ENCODE assay signal across 8 mouse cellular contexts in the genomic region with DNA sequence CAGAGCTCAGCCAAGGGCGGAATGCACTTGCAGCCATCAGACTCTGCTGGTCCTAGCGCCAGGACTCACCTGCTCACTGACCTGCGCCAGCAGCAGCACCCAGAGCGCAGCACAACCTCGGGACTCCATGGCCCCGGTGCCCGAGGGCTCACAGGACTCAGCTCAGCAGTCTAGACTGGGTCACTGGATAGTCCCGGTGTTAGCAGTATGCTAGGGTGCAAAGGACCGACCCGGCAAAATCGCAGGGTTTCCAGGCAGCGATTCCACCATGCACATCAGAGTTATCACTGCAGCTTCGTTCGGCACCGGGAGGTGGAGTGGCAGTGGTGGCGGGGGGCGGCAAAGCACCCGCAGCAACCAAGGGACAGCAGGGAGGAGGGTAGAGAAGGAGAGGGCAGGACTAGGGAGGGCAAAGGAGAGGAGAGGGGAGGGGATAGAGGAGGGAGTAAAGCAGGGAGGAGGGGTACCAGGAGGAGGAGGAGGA. TPM values are rescaled to one million over a fixed set of nuclear protein-coding genes. Genes with fewer than 3 reads are reported as not detected.
DNase-seq lines count a peak whose midpoint lies in the region; ATAC-seq and TF ChIP-seq lines count a peak whose summit lies in the region.

A gene (minus strand): TSS at position 391 of the 484 bp plus-strand sequence.

- no peak for DNase-seq in heart, postnatal 0 days (ENCODE audit: low spot score)
- no peak for DNase-seq in heart, adult 2 months
- DNase-seq in cerebellum, postnatal 36 days: peak; percentile 27 to 30
- no peak for DNase-seq in adipocyte (ENCODE audit: low spot score)
- no peak for DNase-seq in adrenal gland, postnatal 36 days
- no peak for DNase-seq in testis, postnatal 14 days (ENCODE audit: low spot score)

- TF ChIP-seq EP300 in heart, postnatal 0 days (IDR thresholded peaks at IDR 0.05; ENCODE audit: low read depth): no peak
- no peak for TF ChIP-seq EP300 in heart, adult 2 months (IDR thresholded peaks at IDR 0.05; ENCODE audit: insufficient read depth, low read depth, low read length)

- no peak within 1 kb of the TSS for H3K9ac ChIP-seq in heart, postnatal 0 days (replicated peaks; ENCODE audit: low read depth, low read length)
- no peak within 1 kb of the TSS for H3K9ac ChIP-seq in heart, adult 2 months (ENCODE audit: low read depth, low read length)
- H3K9ac ChIP-seq in intestine, embryonic 15.5 days: peak within 1 kb of the TSS; percentile 17; the same call in 1 of the 2 replicates
- peak within 1 kb of the TSS; percentile 62 for H3K9ac ChIP-seq in midbrain, embryonic 13.5 days (replicated peaks)

- no peaks in the 10 kb centered on the region for H3K9me3 ChIP-seq in heart, postnatal 0 days (replicated peaks; ENCODE audit: control insufficient read depth, low read length)
- no peaks in the 10 kb centered on the region for H3K9me3 ChIP-seq in intestine, embryonic 15.5 days
- no peaks in the 10 kb centered on the region for H3K9me3 ChIP-seq in midbrain, embryonic 13.5 days

- 0 out of 2 replicates have a peak, but pooled peaks cover 4% of the 10 kb centered on the region for H3K4me1 ChIP-seq in heart, postnatal 0 days (ENCODE audit: control insufficient read depth, insufficient read depth)
- no peaks in the 10 kb centered on the region for H3K4me1 ChIP-seq in heart, adult 2 months (ENCODE audit: control insufficient read depth, insufficient read depth, low read length)
- peaks cover 5% of the 10 kb centered on the region; the same call in 1 of the 2 replicates for H3K4me1 ChIP-seq in intestine, embryonic 15.5 days (replicated peaks)
- H3K4me1 ChIP-seq in midbrain, embryonic 13.5 days (replicated peaks): peaks cover 16% of the 10 kb centered on the region

- TF ChIP-seq CTCF in heart, postnatal 0 days (IDR thresholded peaks at IDR 0.05; ENCODE audit: low read depth): no peak; the same call in 1 of the 2 replicates
- no peak for TF ChIP-seq CTCF in heart, adult 2 months (IDR thresholded peaks at IDR 0.05)

- no peak for ATAC-seq in heart, postnatal 0 days (ENCODE audit: insufficient read depth, low read depth)
- ATAC-seq in intestine, embryonic 15.5 days: no peak; the same call in 1 of the 2 replicates
- peak; percentile 71 for ATAC-seq in midbrain, embryonic 13.5 days

- no peaks in the 10 kb centered on the region for H3K36me3 ChIP-seq in heart, postnatal 0 days (replicated peaks; ENCODE audit: control insufficient read depth, insufficient read depth, low read length)
- no peaks in the 10 kb centered on the region for H3K36me3 ChIP-seq in heart, adult 2 months (ENCODE audit: control insufficient read depth, insufficient read depth, low read length)
- H3K36me3 ChIP-seq in intestine, embryonic 15.5 days: no peaks in the 10 kb centered on the region
- H3K36me3 ChIP-seq in midbrain, embryonic 13.5 days: no peaks in the 10 kb centered on the region

- TF ChIP-seq POLR2A in heart, adult 2 months (IDR thresholded peaks at IDR 0.05; ENCODE audit: insufficient read depth, low read depth, low read length): no peak

- intact Hi-C loops in heart, adult 2 months (cut with DNase I): loop anchor here (5.0 to 10.0 kb wide), 2 partner anchors 161 to 227 kb away; no protein-coding TSS in a partner anchor

- H3K27ac ChIP-seq in heart, postnatal 0 days (ENCODE audit: low read depth): no peak within 1 kb of the TSS
- H3K27ac ChIP-seq in heart, adult 2 months: no peak within 1 kb of the TSS
- H3K27ac ChIP-seq in intestine, embryonic 15.5 days: no peak within 1 kb of the TSS
- H3K27ac ChIP-seq in midbrain, embryonic 13.5 days: no peak within 1 kb of the TSS

- H3K4me2 ChIP-seq in heart, postnatal 0 days (ENCODE audit: low read depth, low read length): peak within 1 kb of the TSS; percentile 39
- peak within 1 kb of the TSS; percentile 72 for H3K4me2 ChIP-seq in intestine, embryonic 15.5 days (replicated peaks)
- H3K4me2 ChIP-seq in midbrain, embryonic 13.5 days (replicated peaks): peak within 1 kb of the TSS; percentile 63

- peak within 1 kb of the TSS; percentile 9 for H3K4me3 ChIP-seq in heart, postnatal 0 days (ENCODE audit: low read depth, low read length)
- H3K4me3 ChIP-seq in heart, adult 2 months: no peak within 1 kb of the TSS
- H3K4me3 ChIP-seq in intestine, embryonic 15.5 days (replicated peaks): peak within 1 kb of the TSS; percentile 32
- H3K4me3 ChIP-seq in midbrain, embryonic 13.5 days (replicated peaks): peak within 1 kb of the TSS; percentile 45

- whole genome bisulfite sequencing in heart, postnatal 0 days: 6% methylated on average over 18 of the region's 18 CpGs
- WGBS in heart, adult 2 months: 3% methylated on average over 18 of the region's 18 CpGs
- 1% methylated on average over 18 of the region's 18 CpGs for WGBS in intestine, embryonic 15.5 days
- under 1% methylated on average over 18 of the region's 18 CpGs for WGBS in midbrain, embryonic 13.5 days

- H3K27me3 ChIP-seq in heart, postnatal 0 days (ENCODE audit: control insufficient read depth, insufficient read depth, low read length): peaks cover 28% of the 10 kb centered on the region
- 0 out of 2 replicates have a peak, but pooled peaks cover 3% of the 10 kb centered on the region for H3K27me3 ChIP-seq in heart, adult 2 months (ENCODE audit: control insufficient read depth, insufficient read depth, low read length)
- peaks cover 21% of the 10 kb centered on the region for H3K27me3 ChIP-seq in intestine, embryonic 15.5 days (replicated peaks)
- H3K27me3 ChIP-seq in midbrain, embryonic 13.5 days: peaks cover 24% of the 10 kb centered on the region

- no peaks in the 10 kb centered on the region for H3K79me2 ChIP-seq in heart, adult 2 months (replicated peaks; ENCODE audit: control insufficient read depth, insufficient read depth, low read length)

RNA-seq across cellular contexts. Expression of the gene that starts here (rescaled TPM):
- 0.57 TPM in 1 of 2 replicates, not detected in the other for total RNA-seq in heart, postnatal 0 days (2014; rRNA removed; ENCODE audit: low replicate concordance)
- polyA plus RNA-seq in heart, postnatal 0 days (2015; fragmentation: Nextera tagmentation; extraction: Ambion mirVana): 0.05 and 0.10 TPM in 2 replicates
- total RNA-seq in heart, adult 2 months (2021): not detected
- polyA plus RNA-seq in heart, adult 2 months (2012; rRNA removed): 0.04 TPM in 1 of 2 replicates, not detected in the other
- 1.7 and 1.9 TPM in 2 replicates for polyA plus RNA-seq in intestine, embryonic 15.5 days (2015; fragmentation: Nextera tagmentation; extraction: Ambion mirVana)
- 0.76 and 1.3 TPM in 2 replicates for polyA plus RNA-seq in midbrain, embryonic 13.5 days (2015; fragmentation: Nextera tagmentation; extraction: Ambion mirVana)
- 1 to 10 TPM; 1.0 to 2.1 TPM for total RNA-seq in adrenal gland, postnatal 36 days (2021)

Comparison
In these comparisons a context has a peak if more than half of its experiments do, and no peak if none do; other contexts are left out.
1. DNase-seq: peak in cerebellum, postnatal 36 days (2 of 2); none in heart, postnatal 0 days (single experiment), heart, adult 2 months (0 of 2), adipocyte (single experiment), adrenal gland, postnatal 36 days (0 of 2) and testis, postnatal 14 days (single experiment).
2. H3K9ac ChIP-seq: peak in intestine, embryonic 15.5 days (single experiment) and midbrain, embryonic 13.5 days (single experiment); none in heart, postnatal 0 days (single experiment) and heart, adult 2 months (single experiment).
3. Peak in every context shown above with its lines, with median percentiles within 50 percentile points of each other: H3K4me2 ChIP-seq.